Mouse (Mus musculus) cerebellum, adult (tissue): ENCODE data around the gene Bcat1.
"Not testable (repeated sequence)": the region's sequence is repeated elsewhere in the genome, so short reads cannot be mapped to it uniquely, and the experiment has no call there.

ENCODE experiments used
- ATAC-seq: cut with Nextera tagmentation; 2 replicates; pipeline ENCODE4 v1.9.2; 2017; ENCODE audit warnings: mild to moderate bottlenecking, moderate library complexity, mixed read lengths; ENCODE audit not compliant: insufficient number of reproducible peaks, low FRiP score, low TSS enrichment

The Bcat1 gene

DNA sequence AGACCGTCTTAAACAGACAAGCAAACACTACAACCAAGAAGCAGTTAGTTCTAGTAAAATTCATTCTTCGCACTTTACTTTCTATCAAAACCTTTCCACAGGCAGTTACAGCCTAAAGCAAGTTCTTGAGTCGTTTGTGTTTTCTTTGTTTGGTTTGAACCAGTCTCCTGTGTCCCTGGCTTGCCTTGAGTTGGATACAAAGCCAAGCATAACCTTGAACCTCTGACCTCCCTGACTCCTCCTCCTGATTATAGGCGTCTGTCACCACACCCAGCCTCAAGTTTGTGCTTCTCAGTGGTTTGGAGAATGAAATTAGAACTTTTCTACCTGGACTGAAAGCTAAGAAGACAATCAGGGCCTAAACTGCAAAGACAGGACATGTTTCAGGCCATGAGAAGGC, 18.4 kb upstream of the Bcat1 start:
- ATAC-seq = no peak

DNA sequence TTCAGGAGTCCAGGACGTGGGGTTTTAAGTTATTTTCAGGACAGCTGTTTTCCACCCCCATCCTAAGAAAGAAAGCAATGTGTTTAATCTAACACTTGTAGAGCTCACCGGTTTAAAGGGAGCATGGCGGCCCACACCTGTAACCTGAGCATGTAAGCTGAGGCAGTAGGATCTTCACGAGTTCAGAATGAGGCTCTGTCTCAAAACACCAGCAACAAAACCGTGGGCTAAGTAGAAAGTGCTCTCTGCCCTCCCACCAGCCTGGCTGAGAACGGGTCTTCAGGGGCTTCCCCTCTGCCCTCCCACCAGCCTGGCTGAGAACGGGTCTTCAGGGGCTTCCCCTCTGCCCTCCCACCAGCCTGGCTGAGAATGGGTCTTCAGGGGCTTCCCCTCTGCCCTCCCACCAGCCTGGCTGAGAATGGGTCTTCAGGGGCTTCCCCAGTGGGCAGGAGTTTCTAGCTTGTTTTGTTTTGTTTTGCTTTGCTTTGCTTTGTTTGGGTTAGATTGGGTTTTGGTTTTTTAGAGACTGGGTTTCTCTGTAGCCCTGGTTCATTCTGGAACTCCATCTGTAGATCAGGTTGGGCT, 17.1 kb upstream of the Bcat1 start:
- ATAC-seq = not testable (repeated sequence)

DNA sequence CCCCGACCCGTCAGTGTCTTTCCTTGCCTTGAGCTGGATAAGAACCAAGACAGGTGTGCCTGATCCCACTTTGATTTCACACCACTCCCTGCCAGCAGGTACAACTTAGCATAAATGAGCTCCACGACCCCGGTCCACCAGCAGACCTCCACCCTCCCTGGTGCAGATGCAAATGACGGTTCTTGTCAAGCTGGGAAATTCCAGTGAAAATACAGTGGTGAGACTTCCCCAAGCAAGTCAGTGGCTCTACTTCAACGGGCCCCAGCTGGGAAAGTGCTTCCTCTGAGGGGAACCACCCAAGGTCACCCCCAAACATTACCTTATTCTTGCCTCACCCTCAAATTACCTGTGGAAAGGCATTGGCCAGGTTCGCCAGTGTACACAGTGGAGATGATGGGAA, 16.0 kb upstream of the Bcat1 start:
- ATAC-seq = no peak

DNA sequence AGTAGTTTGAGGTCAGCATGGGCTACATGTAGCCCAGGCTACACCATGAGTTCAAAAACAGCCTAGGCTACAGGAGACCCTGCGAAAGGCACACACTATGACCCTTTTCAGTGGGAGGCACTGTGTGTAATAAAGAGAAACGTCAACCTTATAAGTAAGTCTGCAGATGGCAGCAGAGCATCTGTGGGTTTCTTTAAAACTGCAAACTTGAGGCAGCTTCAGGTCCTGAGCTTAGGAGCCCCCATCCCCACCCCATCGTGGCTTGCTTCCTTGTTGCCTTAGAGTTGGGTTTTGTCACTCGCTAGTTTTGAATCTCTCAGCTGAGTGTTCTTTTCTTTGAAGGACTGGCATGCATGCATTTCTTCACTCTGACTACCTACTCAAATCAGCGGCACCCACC, 14.9 kb upstream of the Bcat1 start:
- no peak for ATAC-seq

DNA sequence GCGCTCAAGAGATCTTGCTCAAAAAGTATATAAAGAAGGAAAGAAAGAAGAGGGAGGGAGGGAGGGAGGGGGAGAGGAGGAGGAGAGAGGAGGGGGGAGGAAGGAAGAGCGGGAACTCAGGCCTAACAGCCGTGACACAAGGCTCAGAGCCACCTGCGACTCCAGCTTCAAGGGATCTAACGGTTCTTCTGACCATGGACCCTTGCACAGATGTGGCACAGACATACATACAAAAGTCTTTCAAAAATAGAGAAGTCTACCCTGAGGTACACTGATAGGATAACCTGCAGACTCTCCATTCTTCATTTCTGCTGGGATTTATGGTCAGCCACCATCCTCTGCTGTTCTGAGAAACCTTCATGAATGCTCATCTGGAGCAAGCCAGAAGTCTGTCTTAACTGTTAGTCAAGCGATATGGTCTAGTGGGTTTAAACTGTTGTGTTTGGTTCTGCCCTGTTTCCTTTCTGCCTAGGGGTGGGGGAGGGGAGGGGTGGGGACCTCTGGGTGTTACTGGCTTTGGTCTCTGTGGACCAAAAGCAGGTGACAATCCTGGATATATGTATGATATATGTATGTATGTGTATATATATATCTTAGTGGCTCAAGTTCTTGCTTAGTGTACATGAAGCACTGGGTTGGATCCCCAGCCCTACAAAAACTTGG, 14.3 kb upstream of the Bcat1 start:
- ATAC-seq = no peak

DNA sequence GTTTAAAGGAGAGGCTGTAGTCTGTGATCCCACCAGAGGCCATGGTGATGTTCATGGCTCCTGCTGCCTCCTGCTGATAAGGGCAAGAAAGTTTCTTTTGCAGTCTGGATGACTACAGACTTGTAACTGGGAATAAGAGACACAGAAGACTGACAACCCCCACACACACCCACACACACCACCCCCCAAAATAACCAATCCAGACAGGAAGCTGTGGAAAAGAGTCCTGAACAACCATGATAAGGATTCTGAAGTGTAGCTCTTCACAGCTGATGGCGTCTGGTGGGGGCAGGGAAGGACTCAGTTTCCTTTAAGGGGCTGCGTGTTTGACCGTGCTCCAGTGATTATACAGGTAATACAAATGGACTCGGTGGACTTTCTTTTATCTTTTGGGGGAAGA, 13.4 kb upstream of the Bcat1 start:
- ATAC-seq = no peak

DNA sequence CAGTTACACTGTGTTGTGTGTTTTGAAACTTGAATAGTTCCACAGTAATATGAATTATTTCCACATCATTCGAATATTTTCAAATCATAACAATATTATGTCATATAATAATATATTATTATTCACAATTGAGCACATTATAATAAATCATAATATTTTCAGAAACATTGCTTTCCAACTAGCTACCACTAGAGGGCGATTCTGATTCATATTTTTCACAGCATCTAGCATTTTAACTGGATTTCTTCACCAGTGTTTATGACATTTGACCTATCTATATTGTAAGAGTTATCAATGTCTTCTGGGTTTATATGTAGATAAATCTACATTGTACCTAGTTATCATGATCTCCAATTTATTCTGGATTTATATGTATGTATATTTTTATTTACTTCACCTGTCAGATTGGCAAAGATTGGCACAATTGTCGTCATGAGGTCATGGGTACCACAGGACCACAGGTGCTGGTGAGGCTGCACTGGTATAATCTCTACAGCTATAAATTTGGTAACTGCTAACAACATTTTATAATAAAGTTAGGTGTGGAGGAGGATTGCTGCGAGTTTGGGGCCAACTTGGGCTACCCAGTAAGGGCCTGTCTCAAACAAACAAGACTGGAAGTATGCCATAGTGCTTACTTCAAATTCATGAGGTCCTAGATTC, 12.6 kb upstream of the Bcat1 start:
- no peak for ATAC-seq

DNA sequence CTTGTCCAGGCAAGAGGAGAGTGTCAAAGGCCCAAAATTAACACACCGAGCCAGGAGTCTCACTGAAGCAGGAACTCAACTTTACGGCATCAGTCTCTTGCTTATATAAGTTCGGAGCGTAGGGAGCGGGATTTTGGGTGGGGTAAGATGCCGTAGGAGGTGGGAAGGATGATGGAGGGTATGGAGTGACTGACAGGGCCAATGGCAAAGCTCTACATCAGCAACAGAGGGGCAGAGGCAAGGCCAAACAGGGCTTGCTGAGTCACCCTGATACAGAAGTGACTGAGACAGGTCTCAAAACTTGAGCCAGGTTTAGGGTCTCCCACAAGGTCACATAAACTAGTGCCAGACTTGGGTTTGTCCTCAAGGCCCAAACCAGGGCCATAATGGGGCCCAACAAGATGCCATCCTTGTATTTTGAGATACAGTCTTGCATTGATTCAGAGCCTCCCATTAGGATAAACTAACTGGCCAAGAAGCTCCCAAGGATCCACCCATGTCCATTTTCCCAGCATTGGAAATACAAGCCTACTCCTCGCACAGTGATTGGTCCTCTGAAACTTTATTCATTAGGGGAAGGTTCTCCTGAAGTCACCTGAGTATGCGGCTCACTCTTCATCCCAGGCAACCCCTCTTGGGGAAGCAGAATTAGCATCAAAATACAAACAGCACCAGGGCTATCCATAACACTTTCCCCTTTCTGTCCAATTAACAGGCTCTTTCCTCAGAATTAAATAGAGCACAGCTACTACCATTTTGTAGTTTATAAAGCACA, 8.5 kb upstream of the Bcat1 start:
- no peak for ATAC-seq

DNA sequence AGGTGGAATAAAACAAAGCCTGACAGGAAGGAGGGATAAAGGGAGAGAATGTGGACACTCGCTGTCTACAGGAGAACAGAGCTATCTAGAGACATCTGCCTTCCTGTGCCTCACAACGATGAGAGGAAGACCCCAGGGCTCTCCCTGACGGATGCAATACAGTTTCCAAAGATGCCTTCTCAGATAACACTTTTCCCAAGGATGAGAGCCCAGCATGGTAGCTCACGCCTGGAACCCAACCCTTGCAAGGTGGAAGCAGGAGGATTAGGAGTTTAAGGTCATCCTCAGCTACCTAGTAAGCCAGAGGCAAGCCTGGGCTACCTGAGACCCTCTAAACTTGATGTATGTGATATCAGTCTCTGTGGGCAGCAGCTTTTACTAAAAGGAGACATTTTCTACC, 5.7 kb upstream of the Bcat1 start:
- ATAC-seq = no peak

DNA sequence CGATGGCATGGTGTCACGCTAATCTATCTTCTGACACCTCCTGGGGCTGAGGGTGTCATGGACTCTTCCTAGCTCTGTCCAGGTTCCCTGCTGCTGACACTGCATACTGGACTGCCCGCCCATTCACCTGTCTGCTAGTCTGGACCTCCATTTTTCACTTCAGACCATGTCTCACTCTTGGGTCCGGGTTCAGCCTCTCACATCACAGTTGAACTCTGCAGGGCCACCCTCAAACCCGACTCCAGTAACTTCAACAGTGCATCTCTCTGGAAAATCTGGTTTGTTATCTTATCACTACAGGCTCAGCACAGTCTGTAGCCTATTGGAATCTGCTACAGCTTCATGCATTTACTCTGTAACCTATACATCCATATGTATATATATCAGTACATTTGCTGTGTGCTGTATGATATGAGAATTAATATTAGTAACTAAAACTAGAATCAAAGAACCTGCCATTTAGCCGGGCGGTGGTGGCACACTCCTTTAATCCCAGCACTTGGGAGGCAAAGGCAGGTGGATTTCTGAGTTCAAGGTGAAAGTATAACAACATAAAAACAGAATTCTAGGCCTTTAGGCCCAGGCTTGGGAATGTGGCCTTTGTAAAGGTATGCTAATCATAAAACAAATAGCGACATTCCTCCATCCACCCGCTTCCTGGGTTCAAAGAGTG, 3.2 kb upstream of the Bcat1 start:
- no peak for ATAC-seq

DNA sequence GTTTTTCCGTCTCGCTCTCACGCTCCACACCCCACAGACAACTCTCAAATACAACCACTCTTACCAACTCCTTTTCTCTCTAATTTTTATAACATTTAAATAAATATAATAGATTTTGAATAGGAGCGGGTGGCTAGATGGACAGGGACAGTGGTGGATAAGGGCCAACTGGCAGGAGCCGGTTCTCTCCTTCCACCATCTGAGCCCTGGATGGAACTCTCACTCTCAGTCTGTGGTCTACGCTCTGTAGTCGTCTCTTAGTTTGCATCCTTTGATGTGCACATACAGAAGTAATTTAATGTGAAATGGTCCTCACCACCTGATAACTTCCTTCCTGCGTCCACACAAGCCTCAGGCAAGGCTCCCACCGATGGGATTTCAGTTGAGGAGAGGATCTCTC, 302 bp upstream of the Bcat1 start:
- ATAC-seq = no peak

DNA sequence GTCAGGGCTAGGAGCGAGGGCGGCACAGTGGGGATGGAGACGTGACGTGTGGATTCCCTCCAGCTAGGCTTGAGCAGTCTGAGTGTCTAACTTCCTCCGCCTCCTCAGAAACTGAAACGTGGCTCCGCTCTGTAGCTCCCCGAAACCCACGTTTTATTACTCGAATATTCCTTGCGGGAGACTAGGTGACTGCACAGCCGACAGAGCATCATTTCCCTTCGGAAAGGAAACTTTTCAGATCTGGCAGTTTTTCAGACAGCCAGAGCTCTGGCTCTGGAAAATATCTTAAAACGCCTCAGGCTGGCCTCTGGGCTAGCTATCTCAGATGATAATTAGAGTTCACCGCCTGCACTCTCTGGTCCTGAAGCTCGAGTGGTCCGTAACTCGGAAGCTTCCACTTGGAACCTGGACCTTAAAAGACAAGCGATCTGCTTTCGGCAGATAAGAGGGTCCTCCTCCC, 866 bp downstream of the Bcat1 start:
- 0 out of 2 replicates have a peak, but pooled peaks have one; percentile 52 for ATAC-seq

DNA sequence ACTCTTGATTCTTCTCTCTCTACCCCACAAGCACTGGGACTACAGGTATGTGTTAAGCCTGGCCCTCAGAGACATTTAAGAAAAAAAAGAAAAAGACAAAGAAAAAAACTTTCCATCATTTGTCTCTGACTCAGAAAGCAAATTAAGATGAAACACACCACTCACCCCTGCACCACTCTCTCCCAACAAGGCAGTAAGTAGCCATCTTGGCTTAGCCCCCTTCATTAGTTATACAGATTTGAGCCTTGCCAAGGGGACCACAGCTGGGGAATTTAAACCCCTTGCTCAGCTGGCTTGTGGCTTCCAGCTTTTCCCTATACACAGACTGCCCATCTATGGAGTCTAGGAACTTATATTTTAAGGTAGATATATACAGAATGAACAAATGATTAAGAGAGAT, 1.5 kb downstream of the Bcat1 start:
- no peak for ATAC-seq

DNA sequence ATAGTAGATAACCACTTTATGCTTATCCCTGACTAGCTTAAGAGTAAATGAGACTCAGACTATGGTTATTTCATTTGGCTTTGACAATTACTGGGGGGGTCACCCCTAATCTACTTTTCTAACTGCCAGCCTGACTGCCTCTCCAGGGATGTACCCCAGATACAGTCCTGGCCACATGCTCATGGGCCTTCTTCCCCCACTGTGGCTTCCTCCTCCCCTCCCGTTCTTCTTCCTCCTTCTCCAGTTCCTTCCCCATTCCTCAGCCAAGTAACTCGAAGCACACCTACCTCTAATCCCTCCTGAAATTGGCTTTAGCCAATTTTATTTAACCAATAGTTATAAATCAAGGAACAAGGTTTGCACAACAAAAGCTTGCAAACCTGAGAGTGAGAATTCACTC, 6.1 kb downstream of the Bcat1 start:
- ATAC-seq = no peak

DNA sequence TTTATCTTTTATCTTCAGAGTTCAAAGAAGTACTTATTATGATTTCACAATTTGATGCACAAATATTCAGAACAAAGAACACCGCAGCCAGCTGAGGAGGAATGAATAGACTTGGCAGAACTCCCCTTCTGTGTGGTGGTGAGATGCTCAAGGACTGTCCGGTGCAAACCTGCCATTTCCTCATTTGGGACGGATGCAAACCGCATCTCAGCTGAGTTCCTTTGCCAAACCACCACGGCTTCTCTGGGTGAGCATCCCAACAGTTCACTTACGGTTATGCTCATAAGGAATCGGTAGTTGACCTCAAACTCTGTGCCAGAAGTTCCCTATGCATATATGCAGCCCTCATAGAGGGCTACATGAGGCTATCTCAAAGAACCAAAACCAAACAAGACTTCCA, 6.6 kb downstream of the Bcat1 start:
- ATAC-seq = no peak

DNA sequence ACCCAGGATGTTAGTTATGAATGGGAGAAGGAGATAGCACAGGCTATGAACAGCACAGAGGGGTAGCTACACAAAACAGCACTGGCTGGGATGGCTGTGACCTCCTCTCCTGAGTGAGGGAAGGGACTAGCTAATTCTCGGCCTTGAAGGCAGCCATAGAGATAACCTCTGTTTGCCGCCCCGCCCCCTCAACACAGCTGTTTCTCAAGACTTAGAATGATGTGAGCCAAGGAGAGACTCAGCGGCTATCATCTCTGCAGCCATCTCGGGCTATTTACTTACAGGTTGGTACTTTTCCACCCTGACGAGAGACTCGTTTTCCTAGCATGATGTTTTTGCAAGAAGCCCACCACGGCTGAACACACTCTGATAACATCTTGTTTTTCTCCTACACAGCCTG, 8.3 kb downstream of the Bcat1 start:
- ATAC-seq = no peak

DNA sequence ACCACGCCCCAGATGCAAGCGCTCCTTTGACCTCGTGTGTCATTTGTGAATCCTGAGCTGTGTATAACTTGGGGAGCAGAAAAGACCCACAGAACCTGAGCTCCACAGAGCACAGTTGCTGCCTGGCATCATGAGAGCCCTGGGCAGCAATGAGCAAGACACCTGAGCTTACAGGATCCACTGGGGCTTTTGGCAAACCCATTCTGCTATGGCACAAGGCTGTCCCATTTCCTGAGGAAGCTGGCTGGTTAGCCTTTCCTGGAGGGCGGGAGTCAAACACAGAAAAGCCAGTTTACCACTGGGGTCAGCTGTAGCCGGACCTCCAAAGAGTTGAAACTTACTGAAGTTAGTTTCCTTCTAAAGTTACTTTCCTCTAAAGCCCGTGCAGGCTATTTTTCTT, 9.6 kb downstream of the Bcat1 start:
- no peak for ATAC-seq

DNA sequence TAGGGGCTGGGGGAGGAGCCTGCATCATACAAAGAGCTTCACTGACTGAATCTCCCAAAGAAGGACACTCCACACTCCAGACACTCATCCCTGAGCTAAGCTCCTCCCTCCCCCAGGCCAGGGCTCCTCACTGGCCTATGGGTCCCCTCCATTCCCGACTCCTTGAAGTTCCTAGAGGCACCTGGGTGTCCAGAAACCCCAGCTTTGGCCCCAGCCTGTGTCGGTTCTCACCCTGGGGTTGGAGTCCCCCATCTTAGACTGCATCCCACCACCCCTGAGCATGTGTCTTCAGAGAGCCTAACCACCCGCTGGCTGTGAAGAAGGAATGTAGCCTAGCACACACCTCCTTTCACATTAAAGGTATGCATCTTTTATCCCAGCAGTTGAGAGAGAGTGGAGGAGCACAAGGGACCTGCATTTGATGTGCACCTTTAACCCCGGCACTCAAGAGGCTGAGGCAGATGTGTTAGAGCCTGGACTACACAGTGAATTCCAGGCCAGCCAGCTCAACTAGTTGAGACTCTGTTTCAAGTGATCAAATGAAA, 10.6 kb downstream of the Bcat1 start:
- no peak for ATAC-seq

DNA sequence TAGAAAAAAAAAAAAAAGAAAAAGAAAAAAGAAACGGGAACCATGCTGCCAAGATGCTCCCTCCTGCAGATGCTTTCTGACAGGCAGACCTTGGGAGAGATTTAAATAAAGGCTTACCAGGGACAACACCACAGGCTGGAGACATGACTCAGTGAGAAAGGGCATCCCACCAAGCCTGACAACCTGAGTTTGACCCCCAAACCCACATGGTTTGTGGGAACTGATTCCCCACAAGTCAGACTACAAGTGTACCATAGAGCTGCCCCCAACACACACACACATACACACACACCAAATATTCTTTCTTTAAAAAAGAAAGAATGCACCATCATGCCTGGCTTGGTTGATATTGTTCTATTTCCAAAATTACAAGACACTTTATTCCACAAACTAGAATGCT, 11.9 kb downstream of the Bcat1 start:
- ATAC-seq = no peak

DNA sequence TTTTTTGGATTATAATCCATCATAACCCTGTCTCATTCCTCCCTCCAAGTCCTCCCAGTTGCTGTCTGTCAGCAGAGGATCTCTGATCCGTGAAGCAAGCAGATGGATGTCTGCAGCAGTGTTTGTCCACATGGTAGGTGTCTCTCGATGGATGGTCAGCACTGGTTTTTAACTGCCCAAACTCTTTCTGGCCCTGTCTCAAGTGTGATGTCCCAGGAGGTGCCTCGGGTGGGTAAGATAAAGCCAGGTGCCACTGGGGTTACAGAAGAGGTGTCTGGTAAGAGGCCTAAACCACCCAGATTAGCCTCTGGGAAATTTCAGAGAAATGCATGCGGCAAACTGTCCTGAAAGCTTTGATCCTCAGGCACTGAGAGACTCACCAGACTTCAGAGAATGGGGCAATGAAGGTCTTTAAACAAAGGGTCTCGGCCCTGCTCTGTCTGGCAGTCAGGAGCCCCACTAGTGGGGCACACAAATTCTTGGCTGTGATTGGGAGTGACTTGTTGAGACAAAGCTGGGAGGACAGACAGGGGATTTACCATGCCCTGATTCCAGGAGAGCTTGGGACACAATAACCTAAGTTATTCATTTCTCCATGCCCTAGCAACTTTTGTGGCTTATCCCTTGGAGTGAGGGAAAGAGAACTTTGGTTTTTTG, 12.6 kb downstream of the Bcat1 start:
- ATAC-seq = no peak
